Mouse (Mus musculus): ENCODE measurements around the gene Pdcl. TPM values are rescaled to one million over a fixed set of nuclear protein-coding genes. Genes with fewer than 3 reads are reported as not detected.
A peak's percentile ranks its signal among the peaks of the same experiment; 100 is the strongest.

The Pdcl gene
- polyA plus RNA-seq (2012; ENCODE audit: insufficient read depth, insufficient read length, missing spikeins): 47.3 and 50.3 TPM in 2 replicates

DNA sequence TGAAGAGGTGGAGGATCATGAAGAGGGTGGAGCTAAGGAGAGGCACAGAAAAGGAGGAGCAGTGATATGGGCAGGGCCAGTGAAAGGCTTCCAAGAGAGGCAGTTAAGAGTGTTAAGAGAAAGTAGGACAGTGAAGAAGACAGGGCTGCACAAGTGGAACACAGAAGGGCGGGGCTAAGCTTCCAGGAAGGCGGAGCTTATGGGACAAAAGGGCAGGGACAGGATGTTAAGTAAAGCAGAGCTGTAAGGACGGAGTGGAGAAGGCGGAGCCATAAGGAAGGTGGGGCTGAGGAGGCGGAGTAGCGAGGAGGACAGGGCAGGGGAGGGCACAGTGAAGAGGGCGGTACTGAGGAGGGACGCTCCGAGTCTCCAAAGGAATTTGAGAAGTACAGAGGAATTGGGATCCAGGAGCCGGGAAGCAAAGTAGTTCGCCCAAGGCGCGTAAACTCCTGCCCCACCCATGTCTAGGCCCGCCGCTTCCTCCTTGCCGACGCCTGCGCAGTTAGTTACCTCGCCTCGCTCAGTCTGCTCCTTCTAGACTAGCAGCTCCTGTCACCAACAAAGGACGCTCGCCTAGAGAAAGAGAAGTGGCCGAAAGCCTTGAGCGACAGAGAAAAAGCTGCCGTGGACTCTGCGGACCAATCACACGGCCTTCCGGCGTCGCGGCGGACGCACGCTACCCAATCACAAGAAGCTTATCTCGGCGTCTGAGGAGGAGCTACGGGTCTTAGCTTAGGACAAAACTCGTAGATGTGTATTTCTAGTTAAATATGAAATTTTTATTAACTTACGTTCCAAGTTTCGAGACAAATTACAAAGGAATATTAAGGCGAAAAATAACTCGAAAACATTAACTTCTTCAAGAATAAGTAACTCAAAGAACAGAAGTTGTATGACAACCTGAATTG is at the start of gene Pdcl:
Gene Pdcl, minus strand, starts transcription at position 700 of the 908 bp plus-strand sequence.
- no peak for TF ChIP-seq CTCF (IDR thresholded peaks at IDR 0.05; ENCODE audit: low read depth, low read length)
- 0 out of 2 replicates have a peak, but pooled peaks have one; percentile 1 for TF ChIP-seq POLR2A (IDR thresholded peaks at IDR 0.05; ENCODE audit: borderline replicate concordance, low read depth, low read length)
- H3K27ac ChIP-seq (ENCODE audit: insufficient read depth, low read depth, low read length): peak within 1 kb of the TSS; percentile 94
- peak within 1 kb of the TSS; percentile 81 for H3K4me3 ChIP-seq (ENCODE audit: insufficient read depth, low read length)
- H3K4me1 ChIP-seq (ENCODE audit: control insufficient read depth, insufficient read depth, low read length): peaks cover 4% of the 10 kb centered on the region; the same call in 1 of the 2 replicates

DNA sequence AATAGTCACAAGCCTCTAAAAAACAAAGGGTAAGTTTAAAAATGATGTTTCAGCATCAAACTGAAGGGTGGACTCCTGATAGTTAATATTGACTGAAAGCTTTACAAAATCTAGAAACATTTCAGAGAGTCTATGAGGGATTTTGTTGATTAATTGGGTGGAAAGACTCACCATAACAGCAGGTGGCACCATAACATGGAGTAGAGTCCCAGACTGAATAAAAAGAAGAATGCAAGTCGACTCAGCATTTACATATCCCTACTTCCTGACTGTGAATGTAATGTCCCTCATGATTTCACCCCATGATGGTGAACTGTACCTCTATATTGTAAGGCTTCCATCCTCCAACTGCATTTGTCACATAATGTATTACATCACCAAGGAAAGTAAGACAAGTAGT is 36.4 kb upstream of the Pdcl start:
- no peaks in the 10 kb centered on the region; the same call in 1 of the 2 replicates for H3K4me1 ChIP-seq (ENCODE audit: control insufficient read depth, insufficient read depth, low read length)
- no peak overlapping the region for H3K27ac ChIP-seq (ENCODE audit: insufficient read depth, low read depth, low read length)
- TF ChIP-seq POLR2A (IDR thresholded peaks at IDR 0.05; ENCODE audit: borderline replicate concordance, low read depth, low read length): no peak
- TF ChIP-seq CTCF (IDR thresholded peaks at IDR 0.05; ENCODE audit: low read depth, low read length): no peak
- no peak overlapping the region for H3K4me3 ChIP-seq (ENCODE audit: insufficient read depth, low read length)

DNA sequence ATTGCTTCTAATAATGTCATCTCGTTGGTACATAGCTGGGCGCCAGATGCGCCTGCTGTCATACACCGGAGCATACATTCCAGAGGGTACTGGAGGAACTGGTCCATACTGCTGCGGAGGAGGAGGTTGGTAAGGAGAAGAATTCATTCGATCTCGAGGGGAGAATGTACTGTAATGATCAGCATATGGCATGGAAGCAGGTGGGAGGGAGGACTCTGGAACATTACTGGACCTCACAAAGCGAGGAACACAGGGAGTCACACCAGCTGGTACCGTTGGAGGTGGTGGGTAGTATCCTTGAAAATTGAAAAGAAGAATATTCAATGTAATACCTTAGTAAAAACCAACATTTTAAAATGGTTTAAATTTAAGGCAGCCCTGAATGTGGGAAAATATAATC is 23.8 kb upstream of the Pdcl start:
- Histone ChIP-seq H3K27ac (ENCODE audit: insufficient read depth, low read depth, low read length) (no peak overlapping the region), H3K4me3 (ENCODE audit: insufficient read depth, low read length) (no peak overlapping the region), H3K4me1 (ENCODE audit: control insufficient read depth, insufficient read depth, low read length) (no peaks in the 10 kb centered on the region)
- TF ChIP-seq POLR2A (IDR thresholded peaks at IDR 0.05; ENCODE audit: borderline replicate concordance, low read depth, low read length) (no peak), CTCF (IDR thresholded peaks at IDR 0.05; ENCODE audit: low read depth, low read length) (no peak)

DNA sequence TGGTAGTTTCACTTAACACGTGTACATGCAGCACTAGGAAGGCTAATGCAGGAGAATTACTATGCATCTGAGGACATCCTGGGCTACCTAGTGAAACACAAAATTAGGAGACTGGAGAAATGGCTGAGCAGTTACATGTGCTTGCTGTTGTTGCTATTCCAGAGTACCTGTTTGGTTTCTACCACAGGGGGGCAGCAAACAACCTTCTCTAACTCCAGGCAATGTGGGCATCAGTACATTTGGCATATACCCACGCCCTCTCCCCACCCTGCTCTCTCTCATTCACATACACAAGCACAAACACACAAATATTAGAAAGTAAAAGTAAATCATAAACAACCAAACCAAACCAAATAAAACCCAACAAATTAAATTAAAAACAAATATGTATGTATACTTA is 21.1 kb upstream of the Pdcl start:
- peaks cover 10% of the 10 kb centered on the region for H3K4me1 ChIP-seq (ENCODE audit: control insufficient read depth, insufficient read depth, low read length)
- H3K4me3 ChIP-seq (ENCODE audit: insufficient read depth, low read length): no peak overlapping the region
- H3K27ac ChIP-seq (ENCODE audit: insufficient read depth, low read depth, low read length): no peak overlapping the region
- TF ChIP-seq POLR2A (IDR thresholded peaks at IDR 0.05; ENCODE audit: borderline replicate concordance, low read depth, low read length): no peak
- TF ChIP-seq CTCF (IDR thresholded peaks at IDR 0.05; ENCODE audit: low read depth, low read length): no peak

DNA sequence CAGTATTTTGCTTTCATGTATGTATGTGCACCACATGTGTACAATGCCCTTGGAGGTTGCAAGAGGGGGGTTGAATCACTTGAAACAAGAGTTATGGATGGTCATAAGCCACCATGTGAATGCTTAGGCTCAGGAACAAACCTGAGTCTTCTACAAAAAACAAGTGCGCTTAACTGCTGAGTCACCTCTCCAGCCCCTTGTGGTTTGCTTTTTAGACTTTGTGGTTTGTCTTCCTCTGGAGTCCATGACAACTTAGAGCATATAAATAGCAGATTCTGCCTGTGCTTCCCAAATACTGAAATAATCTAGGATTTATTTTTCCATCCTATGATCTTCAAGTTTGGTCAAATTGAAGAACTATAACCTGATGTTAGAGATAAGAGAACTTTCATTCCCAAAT is 16.9 kb upstream of the Pdcl start:
- TF ChIP-seq POLR2A (IDR thresholded peaks at IDR 0.05; ENCODE audit: borderline replicate concordance, low read depth, low read length) (no peak), CTCF (IDR thresholded peaks at IDR 0.05; ENCODE audit: low read depth, low read length) (no peak)
- H3K27ac ChIP-seq (ENCODE audit: insufficient read depth, low read depth, low read length): peak overlapping the region; percentile 52
- no peak overlapping the region for H3K4me3 ChIP-seq (ENCODE audit: insufficient read depth, low read length)
- H3K4me1 ChIP-seq (ENCODE audit: control insufficient read depth, insufficient read depth, low read length): peaks cover 12% of the 10 kb centered on the region

DNA sequence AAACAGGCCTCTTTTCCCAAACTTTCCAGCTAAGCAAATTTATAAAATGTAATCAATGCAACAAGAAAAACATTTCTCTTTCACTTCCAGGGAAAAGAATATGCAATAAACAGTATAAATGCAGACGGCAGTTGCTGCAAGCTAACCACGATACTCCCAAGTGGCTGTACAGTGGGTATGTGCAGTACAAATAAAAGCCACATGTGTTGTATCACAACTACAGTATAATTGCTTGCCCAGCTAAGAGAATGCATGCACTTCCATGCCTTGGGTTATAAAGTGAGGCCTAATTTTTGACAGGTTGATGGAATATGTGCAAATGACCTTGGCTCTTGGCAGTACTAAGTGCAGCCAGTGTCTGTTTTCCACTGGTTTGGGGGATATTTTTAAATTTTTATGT is 11.5 kb upstream of the Pdcl start:
- H3K4me1 ChIP-seq (ENCODE audit: control insufficient read depth, insufficient read depth, low read length): peaks cover 5% of the 10 kb centered on the region
- no peak overlapping the region for H3K27ac ChIP-seq (ENCODE audit: insufficient read depth, low read depth, low read length)
- H3K4me3 ChIP-seq (ENCODE audit: insufficient read depth, low read length): no peak overlapping the region
- TF ChIP-seq POLR2A (IDR thresholded peaks at IDR 0.05; ENCODE audit: borderline replicate concordance, low read depth, low read length): no peak
- no peak for TF ChIP-seq CTCF (IDR thresholded peaks at IDR 0.05; ENCODE audit: low read depth, low read length)

DNA sequence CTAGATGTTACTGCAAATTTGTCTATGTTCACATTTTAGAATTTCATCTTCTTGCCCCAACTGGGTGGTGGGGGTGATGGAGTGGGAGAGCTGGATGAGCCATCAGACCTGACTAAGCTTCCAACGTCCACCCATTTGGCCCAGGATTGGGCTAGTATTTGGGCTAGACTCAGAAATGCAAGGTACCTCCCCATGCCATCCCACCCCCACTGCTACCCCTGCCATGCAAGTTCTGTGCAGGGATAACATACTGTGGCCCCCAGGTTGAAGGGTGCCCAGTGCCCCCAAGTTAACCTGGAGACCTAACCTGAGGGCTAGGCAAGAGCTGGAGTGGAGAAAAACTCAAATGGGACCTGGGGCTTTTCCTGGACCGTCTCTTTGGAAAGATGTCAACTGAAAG is 776 bp upstream of the Pdcl start:
- H3K4me1 ChIP-seq (ENCODE audit: control insufficient read depth, insufficient read depth, low read length): peaks cover 4% of the 10 kb centered on the region; the same call in 1 of the 2 replicates
- no peak overlapping the region; the same call in 1 of the 2 replicates for H3K4me3 ChIP-seq (ENCODE audit: insufficient read depth, low read length)
- no peak for TF ChIP-seq POLR2A (IDR thresholded peaks at IDR 0.05; ENCODE audit: borderline replicate concordance, low read depth, low read length)
- no peak for TF ChIP-seq CTCF (IDR thresholded peaks at IDR 0.05; ENCODE audit: low read depth, low read length)
- H3K27ac ChIP-seq (ENCODE audit: insufficient read depth, low read depth, low read length): peak overlapping the region; percentile 41

DNA sequence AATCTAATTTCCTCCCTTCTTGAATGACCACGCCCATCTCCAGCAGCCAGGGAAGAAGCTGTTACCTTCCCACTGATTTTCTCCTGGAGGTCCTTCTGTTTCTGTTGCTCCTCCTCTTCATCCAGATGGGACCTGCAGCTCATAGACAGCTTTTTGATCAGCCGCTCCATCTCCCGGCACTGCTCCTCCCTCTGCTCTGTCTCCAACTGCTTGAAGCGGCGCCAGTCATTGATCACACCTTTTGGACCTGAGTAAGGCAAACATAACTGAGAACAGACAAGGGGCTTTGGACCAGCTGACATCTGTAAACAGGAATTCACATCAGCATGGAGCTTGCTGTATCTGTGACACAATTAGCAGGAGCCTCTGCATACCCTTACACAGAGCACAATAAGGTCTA is 3.6 kb downstream of the Pdcl start:
- H3K4me3 ChIP-seq (ENCODE audit: insufficient read depth, low read length): no peak overlapping the region
- H3K27ac ChIP-seq (ENCODE audit: insufficient read depth, low read depth, low read length): no peak overlapping the region
- H3K4me1 ChIP-seq (ENCODE audit: control insufficient read depth, insufficient read depth, low read length): peaks cover 4% of the 10 kb centered on the region; the same call in 1 of the 2 replicates
- TF ChIP-seq POLR2A (IDR thresholded peaks at IDR 0.05; ENCODE audit: borderline replicate concordance, low read depth, low read length) (no peak), CTCF (IDR thresholded peaks at IDR 0.05; ENCODE audit: low read depth, low read length) (no peak)

DNA sequence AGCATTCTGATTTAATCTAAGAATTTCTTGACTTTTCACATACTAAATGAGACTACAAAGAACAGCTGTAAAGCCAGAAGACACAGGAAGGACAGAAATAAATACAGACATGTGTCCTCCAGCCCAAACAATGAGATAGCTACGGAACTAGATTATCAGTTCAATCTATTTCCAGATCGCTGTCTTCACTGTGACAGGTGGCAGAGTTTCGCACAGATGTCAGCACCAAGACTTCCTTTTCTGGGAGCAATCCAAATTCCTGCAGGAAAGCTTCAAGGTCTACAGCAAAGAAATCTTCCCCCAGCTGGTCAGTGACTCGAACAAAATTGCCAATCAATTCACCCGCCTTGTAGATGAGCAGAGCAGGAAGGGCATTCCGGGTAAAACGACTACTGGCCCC is 7.5 kb downstream of the Pdcl start:
- TF ChIP-seq POLR2A (IDR thresholded peaks at IDR 0.05; ENCODE audit: borderline replicate concordance, low read depth, low read length): no peak
- TF ChIP-seq CTCF (IDR thresholded peaks at IDR 0.05; ENCODE audit: low read depth, low read length): no peak
- Histone ChIP-seq H3K4me3 (ENCODE audit: insufficient read depth, low read length) (no peak overlapping the region), H3K27ac (ENCODE audit: insufficient read depth, low read depth, low read length) (no peak overlapping the region), H3K4me1 (ENCODE audit: control insufficient read depth, insufficient read depth, low read length) (no peaks in the 10 kb centered on the region)

Data from bone marrow macrophage, adult 2 months (primary cell).